Comparison of ENCODE assay signal across 9 mouse cellular contexts in genomic region chr11:16559001-16559699, GRCm38 (mm10). TPM values are rescaled to one million over a fixed set of nuclear protein-coding genes. Genes with fewer than 3 reads are reported as not detected.
A peak's percentile ranks its signal among the peaks of the same experiment; 100 is the strongest.
DNase-seq lines count a peak whose midpoint lies in the region; ATAC-seq and TF ChIP-seq lines count a peak whose summit lies in the region.
"Had no signal": no experiment of that assay in that cellular context is flagged by ENCODE, and none has a peak within 500 bp of the region (broad histone marks: within the 10 kb centered on the region; RNA-seq: fewer than 3 reads in every experiment).

No protein-coding gene starts in this region.

- TF ChIP-seq CTCF in bone marrow, adult 2 months (IDR thresholded peaks at IDR 0.05; ENCODE audit: control insufficient read depth, insufficient read depth, low read length): no peak
- TF ChIP-seq CTCF in lung, postnatal 0 days (IDR thresholded peaks at IDR 0.05): no peak
- TF ChIP-seq CTCF in left cerebral cortex, adult 2 months (IDR thresholded peaks at IDR 0.05): no peak

- intact Hi-C loops in left cerebral cortex, postnatal 36 days (cut with DNase I): no loop called here
- intact Hi-C loops in left cerebral cortex, adult 2 months (cut with DNase I): no loop called here

- no peaks in the 10 kb centered on the region for H3K9me3 ChIP-seq in lung, embryonic 15.5 days
- H3K9me3 ChIP-seq in lung, postnatal 0 days (ENCODE audit: low read length): no peaks in the 10 kb centered on the region
- H3K9me3 ChIP-seq: neural tube, embryonic 13.5 days had no signal

- no peak for TF ChIP-seq EP300 in lung, postnatal 0 days (IDR thresholded peaks at IDR 0.05)

- no peaks in the 10 kb centered on the region for H3K36me3 ChIP-seq in lung, embryonic 15.5 days
- no peaks in the 10 kb centered on the region for H3K36me3 ChIP-seq in lung, postnatal 0 days (ENCODE audit: insufficient read depth, low read length)
- H3K36me3 ChIP-seq: neural tube, embryonic 13.5 days had no signal

- ATAC-seq in lung, embryonic 15.5 days (ENCODE audit: borderline replicate concordance, extremely low read depth, low FRiP score, low TSS enrichment): peak; percentile 96
- ATAC-seq in hematopoietic stem cell, adult 5-6 weeks (replicated peaks in 1 of 2; ENCODE audit: insufficient read depth in 1 of 2, low FRiP score in 2 of 2, low TSS enrichment in 1 of 2, low read depth in 1 of 2, poor library complexity in 2 of 2, severe bottlenecking in 2 of 2): peak; percentile 17 to 42; a peak in 2 of 4 replicates
- ATAC-seq in lung, postnatal 0 days: peak; percentile 71

- H3K4me2 ChIP-seq in lung, embryonic 15.5 days: peak overlapping the region; percentile 41
- H3K4me2 ChIP-seq in lung, postnatal 0 days (replicated peaks; ENCODE audit: low read depth, low read length): peak overlapping the region; percentile 11; the same call in 1 of the 2 replicates
- H3K4me2 ChIP-seq: neural tube, embryonic 13.5 days had no signal

- no peak overlapping the region for H3K4me3 ChIP-seq in lung, embryonic 15.5 days
- H3K4me3 ChIP-seq in bone marrow, adult 2 months (replicated peaks; ENCODE audit: control insufficient read depth, low read depth, low read length): no peak overlapping the region
- H3K4me3 ChIP-seq in lung, postnatal 0 days (ENCODE audit: low read depth, low read length): no peak overlapping the region
- no peak overlapping the region for H3K4me3 ChIP-seq in left cerebral cortex, adult 2 months
- H3K4me3 ChIP-seq: neural tube, embryonic 13.5 days had no signal

- H3K27ac ChIP-seq in lung, embryonic 15.5 days: peak overlapping the region; percentile 87
- 0 out of 2 replicates have a peak overlapping the region, but pooled peaks have one; percentile 17 for H3K27ac ChIP-seq in bone marrow, adult 2 months (ENCODE audit: control insufficient read depth, insufficient read depth, low read depth, low read length, poor library complexity)
- H3K27ac ChIP-seq in lung, postnatal 0 days (ENCODE audit: low read length): no peak overlapping the region; the same call in 1 of the 2 replicates
- no peak overlapping the region for H3K27ac ChIP-seq in left cerebral cortex, adult 2 months
- H3K27ac ChIP-seq: neural tube, embryonic 13.5 days had no signal

- no peak for DNase-seq in lung, adult 18-20 months
- DNase-seq in lung, postnatal 0 days (ENCODE audit: low spot score): peak; percentile 71
- no peak for DNase-seq in left cerebral cortex, postnatal 36 days (ENCODE audit: low spot score in 2 of 2)
- no peak for DNase-seq in left cerebral cortex, adult 2 months (ENCODE audit: extremely low spot score in 1 of 2, low spot score in 2 of 2)
- no peak for DNase-seq in right cerebral cortex, postnatal 10 days (ENCODE audit: low spot score in 2 of 2)

- H3K9ac ChIP-seq in lung, embryonic 15.5 days: no peak overlapping the region; the same call in 1 of the 2 replicates
- no peak overlapping the region for H3K9ac ChIP-seq in lung, postnatal 0 days (replicated peaks; ENCODE audit: low read depth)
- H3K9ac ChIP-seq: neural tube, embryonic 13.5 days had no signal

- no peak for TF ChIP-seq POLR2A in bone marrow, adult 2 months (IDR thresholded peaks at IDR 0.05; ENCODE audit: borderline replicate concordance, control insufficient read depth, low read depth, low read length)

- WGBS in lung, embryonic 15.5 days: 7% methylated on average over 16 of the region's 16 CpGs
- WGBS in bone marrow, adult 2 months: 28% methylated on average over 16 of the region's 16 CpGs
- WGBS in lung, postnatal 0 days: 10% methylated on average over 16 of the region's 16 CpGs

- H3K4me1 ChIP-seq in lung, embryonic 15.5 days: peaks cover 7% of the 10 kb centered on the region
- H3K4me1 ChIP-seq in bone marrow, adult 2 months (ENCODE audit: control insufficient read depth, insufficient read depth, low read length): no peaks in the 10 kb centered on the region; the same call in 1 of the 2 replicates
- H3K4me1 ChIP-seq in lung, postnatal 0 days (ENCODE audit: insufficient read depth, low read depth, low read length): 0 out of 2 replicates have a peak, but pooled peaks cover 3% of the 10 kb centered on the region
- H3K4me1 ChIP-seq: neural tube, embryonic 13.5 days had no signal

- H3K27me3 ChIP-seq in lung, embryonic 15.5 days: no peaks in the 10 kb centered on the region
- H3K27me3 ChIP-seq in lung, postnatal 0 days (replicated peaks; ENCODE audit: insufficient read depth, low read length): no peaks in the 10 kb centered on the region
- H3K27me3 ChIP-seq: neural tube, embryonic 13.5 days had no signal

RNA-seq across cellular contexts. Expression of gene Sec61g, which starts 50.9 kb away (rescaled TPM):
- 36.9 and 44.9 TPM in 2 replicates for polyA plus RNA-seq in lung, embryonic 15.5 days (2015; fragmentation: Nextera tagmentation; extraction: Ambion mirVana)
- polyA plus RNA-seq in bone marrow, adult 2 months (2011; ENCODE audit: insufficient read depth, insufficient read length, low replicate concordance, missing spikeins): 36.9 and 44.4 TPM in 2 replicates
- total RNA-seq in hematopoietic stem cell, adult 5-6 weeks (2017): 7.3 and 12.4 TPM in 2 replicates
- polyA plus RNA-seq in lung, postnatal 0 days (2015; fragmentation: Nextera tagmentation; extraction: Ambion mirVana): 24.4 and 29.8 TPM in 2 replicates
- 10 to 100 TPM in 1 of 2 experiments, 1 to 10 TPM in 1; 7.6 to 11.4 TPM for total RNA-seq in left cerebral cortex, postnatal 36 days (2021)
- total RNA-seq in left cerebral cortex, adult 2 months (2021): 10 to 100 TPM in 1 of 2 experiments, 1 to 10 TPM in 1; 7.9 to 12.4 TPM

Comparison
In these comparisons a context has a peak if more than half of its experiments do, and no peak if none do; other contexts are left out.
1. H3K27ac ChIP-seq: peak in lung, embryonic 15.5 days (single experiment) and bone marrow, adult 2 months (single experiment); none in lung, postnatal 0 days (single experiment) and left cerebral cortex, adult 2 months (single experiment).
2. ATAC-seq: peak in every context shown above with its lines; median percentile 96 in lung, embryonic 15.5 days; 71 in lung, postnatal 0 days; 30 in hematopoietic stem cell, adult 5-6 weeks.